Mouse (Mus musculus) midbrain, embryonic 14.5 days (tissue): ENCODE data around the gene Ilf2. TPM values are rescaled to one million over a fixed set of nuclear protein-coding genes. Genes with fewer than 3 reads are reported as not detected.

ENCODE experiments used
- ATAC-seq: fragments of 200-750 bp; cut with Nextera tagmentation; 2 replicates; pipeline ENCODE4 v1.8.0; 2017; ENCODE audit warnings: moderate number of reproducible peaks, moderate library complexity; ENCODE audit not compliant: low FRiP score, low TSS enrichment
- DNase-seq: peaks from one replicate; pipeline ENCODE4 v3.0.0-alpha.2; 2015
- H3K27ac ChIP-seq: fragments of 300-500 bp; sonication (generic); replicated peaks from 2 replicates; pipeline ENCODE4 v1.5.1; 2014; ENCODE audit warnings: mild to moderate bottlenecking, low read depth, low read length, moderate library complexity
- H3K27me3 ChIP-seq: fragments of 300-500 bp; sonication (generic); 2 replicates; pipeline ENCODE4 v1.6.1; 2014; ENCODE audit warnings: low read length, control low read depth, mixed read lengths; ENCODE audit not compliant: control insufficient read depth, insufficient read depth
- H3K36me3 ChIP-seq: fragments of 300-500 bp; sonication (generic); 2 replicates; pipeline ENCODE4 v1.6.1; 2014; ENCODE audit warnings: low read length, control low read depth; ENCODE audit not compliant: control insufficient read depth, insufficient read depth
- H3K4me1 ChIP-seq: fragments of 300-500 bp; sonication (generic); 2 replicates; pipeline ENCODE4 v1.6.1; 2014; ENCODE audit warnings: mild to moderate bottlenecking, antibody characterized with exemption, low read length, control low read depth; ENCODE audit not compliant: control insufficient read depth, insufficient read depth
- H3K4me2 ChIP-seq: fragments of 300-500 bp; sonication (generic); 2 replicates; pipeline ENCODE4 v1.6.1; 2014; ENCODE audit warnings: mild to moderate bottlenecking, low read length, moderate library complexity
- H3K4me3 ChIP-seq: fragments of 300-500 bp; sonication (generic); replicated peaks from 2 replicates; pipeline ENCODE4 v1.5.1; 2014; ENCODE audit warnings: low read depth, low read length
- H3K9ac ChIP-seq: fragments of 300-500 bp; sonication (generic); replicated peaks from 2 replicates; pipeline ENCODE4 v1.6.1; 2014; ENCODE audit warnings: mild to moderate bottlenecking, low read length, moderate library complexity
- H3K9me3 ChIP-seq: fragments of 300-500 bp; sonication (generic); 2 replicates; pipeline ENCODE4 v1.6.1; 2016; ENCODE audit warnings: low read length, control low read depth, mixed read lengths; ENCODE audit not compliant: control insufficient read depth
- WGBS: fragments of 180-500 bp; shearing (Covaris S2); extraction: QIAGEN DNeasy Blood & Tissue Kit; methylation state at CpG from one replicate; pipeline ENCODE4 v1.1.7; 2014; 5-methylcytosine and 5-hydroxymethylcytosine counted together
- polyA plus RNA-seq: library from polyadenylated mRNA; unstranded; fragments of >200 nt; fragmentation: Nextera tagmentation; extraction: Ambion mirVana; gene quantifications from 2 replicates; pipeline ENCODE4 v1.2.1, GENCODE M21; 2014

Gene Ilf2
- polyA plus RNA-seq, 1 experiment from 2014 or later = 282 TPM

DNA sequence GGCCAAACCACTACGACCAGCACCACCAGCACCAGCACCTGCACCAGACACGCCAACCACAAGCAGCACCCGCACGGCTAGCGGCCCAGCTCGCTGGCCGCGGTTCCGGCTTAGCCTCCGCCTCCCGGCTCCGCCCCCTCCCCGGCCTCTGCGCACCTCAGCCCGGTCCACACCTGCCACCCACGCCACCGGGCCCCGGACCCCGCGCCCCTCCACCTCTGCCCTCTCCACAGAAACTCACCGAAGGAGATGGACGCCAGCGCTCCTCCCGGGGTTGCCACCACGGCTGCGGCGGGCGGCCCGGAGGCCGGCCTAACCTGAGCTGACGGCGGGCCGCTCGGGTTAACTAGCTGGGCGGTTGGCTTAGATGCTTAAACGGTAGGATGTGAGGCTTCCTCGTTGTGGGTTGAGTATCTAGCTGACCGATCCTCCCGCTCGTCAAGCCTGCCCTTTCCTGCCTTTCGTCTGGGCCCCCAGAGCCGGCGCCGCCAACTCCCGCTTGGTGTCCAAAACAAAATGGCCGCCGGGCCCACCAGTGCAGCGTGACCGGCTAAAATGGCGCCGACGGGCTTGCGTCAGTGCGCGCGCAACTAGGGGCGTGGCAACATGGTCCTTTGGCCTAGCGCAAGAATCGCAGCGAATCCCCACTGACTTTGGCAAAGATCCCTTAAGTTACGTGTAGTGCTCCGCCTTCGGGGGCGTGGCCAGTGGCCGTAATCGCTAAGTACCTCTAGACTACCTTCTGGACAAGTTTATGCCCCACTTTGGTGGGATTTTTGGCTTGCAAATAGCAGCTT is 33.2 kb downstream of the Ilf2 start, which contains the start of gene Chtop:
TSS of gene Chtop (minus strand) at position 549 of the 797 bp plus-strand sequence.
- H3K9me3 ChIP-seq = no peaks in the 10 kb centered on the region

DNA sequence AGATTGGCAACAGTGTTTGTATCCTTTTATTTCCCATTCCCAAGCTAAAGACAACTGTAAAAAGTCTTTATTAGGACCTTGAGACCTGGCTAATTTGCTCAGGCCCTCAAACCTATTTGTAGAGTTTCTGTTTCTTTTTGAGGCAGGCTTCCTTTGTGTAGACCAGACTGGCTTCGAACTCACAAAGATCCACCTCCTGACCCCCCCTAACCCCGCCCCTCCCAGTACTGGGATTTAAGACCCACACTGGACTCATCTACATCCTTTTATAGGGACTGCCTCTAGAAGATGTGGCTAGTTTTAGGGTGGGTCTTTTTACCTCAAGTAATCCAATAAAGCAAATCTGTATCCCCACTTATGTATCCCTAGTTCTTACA is 33.8 kb downstream of the Ilf2 start:
- peak; percentile 31; the same call in 1 of the 2 replicates for ATAC-seq
- Histone ChIP-seq H3K27me3 (peaks cover 21% of the 10 kb centered on the region), H3K9ac (no peak overlapping the region), H3K9me3 (no peaks in the 10 kb centered on the region), H3K4me2 (peak overlapping the region; percentile 54), H3K4me1 (peaks cover 9% of the 10 kb centered on the region), H3K27ac (peak overlapping the region; percentile 96), H3K4me3 (peak overlapping the region; percentile 95), H3K36me3 (peaks cover 27% of the 10 kb centered on the region)
- DNase-seq = no peak
- WGBS = 12% methylated on average over 2 of the region's 2 CpGs

More for the DNA sequence above, 33.2 kb downstream of the Ilf2 start, which contains the start of gene Chtop:
- Histone ChIP-seq H3K27ac (peak within 1 kb of the TSS; percentile 96), H3K9ac (peak within 1 kb of the TSS; percentile 97), H3K4me3 (peak within 1 kb of the TSS; percentile 95), H3K4me2 (peak within 1 kb of the TSS; percentile 84), H3K4me1 (peaks cover 11% of the 10 kb centered on the region), H3K27me3 (peaks cover 17% of the 10 kb centered on the region), H3K36me3 (peaks cover 33% of the 10 kb centered on the region)
- WGBS = under 1% methylated on average over 66 of the region's 66 CpGs
- DNase-seq = peak; percentile 100
- peak; percentile 94 for ATAC-seq

DNA sequence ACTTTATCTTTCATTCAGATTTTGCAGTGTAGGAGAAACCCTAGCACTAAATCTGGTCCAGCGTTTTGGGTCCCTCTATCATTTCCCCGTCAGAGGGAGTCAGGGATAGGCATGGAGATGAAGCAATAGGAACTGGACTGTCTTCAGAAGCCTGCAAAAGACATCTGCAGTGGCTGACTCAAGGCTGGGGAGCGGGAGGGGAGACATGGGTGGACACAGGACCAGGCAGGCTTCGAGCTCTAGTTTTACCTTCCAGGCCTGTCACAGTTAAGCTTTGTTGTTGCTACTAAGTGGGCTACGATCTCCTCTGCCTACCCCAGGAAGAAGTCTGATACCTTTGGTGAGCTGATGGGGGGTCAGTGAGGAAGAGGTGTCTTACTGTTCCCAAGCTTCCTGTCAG is 36.4 kb downstream of the Ilf2 start:
- Histone ChIP-seq H3K27me3 (peaks cover 29% of the 10 kb centered on the region), H3K9me3 (no peaks in the 10 kb centered on the region), H3K4me3 (no peak overlapping the region), H3K27ac (no peak overlapping the region), H3K4me2 (no peak overlapping the region), H3K4me1 (peaks cover 9% of the 10 kb centered on the region), H3K36me3 (peaks cover 2% of the 10 kb centered on the region; the same call in 1 of the 2 replicates), H3K9ac (no peak overlapping the region)
- 90% methylated on average over 5 of the region's 5 CpGs for WGBS
- DNase-seq = no peak
- ATAC-seq = no peak

DNA sequence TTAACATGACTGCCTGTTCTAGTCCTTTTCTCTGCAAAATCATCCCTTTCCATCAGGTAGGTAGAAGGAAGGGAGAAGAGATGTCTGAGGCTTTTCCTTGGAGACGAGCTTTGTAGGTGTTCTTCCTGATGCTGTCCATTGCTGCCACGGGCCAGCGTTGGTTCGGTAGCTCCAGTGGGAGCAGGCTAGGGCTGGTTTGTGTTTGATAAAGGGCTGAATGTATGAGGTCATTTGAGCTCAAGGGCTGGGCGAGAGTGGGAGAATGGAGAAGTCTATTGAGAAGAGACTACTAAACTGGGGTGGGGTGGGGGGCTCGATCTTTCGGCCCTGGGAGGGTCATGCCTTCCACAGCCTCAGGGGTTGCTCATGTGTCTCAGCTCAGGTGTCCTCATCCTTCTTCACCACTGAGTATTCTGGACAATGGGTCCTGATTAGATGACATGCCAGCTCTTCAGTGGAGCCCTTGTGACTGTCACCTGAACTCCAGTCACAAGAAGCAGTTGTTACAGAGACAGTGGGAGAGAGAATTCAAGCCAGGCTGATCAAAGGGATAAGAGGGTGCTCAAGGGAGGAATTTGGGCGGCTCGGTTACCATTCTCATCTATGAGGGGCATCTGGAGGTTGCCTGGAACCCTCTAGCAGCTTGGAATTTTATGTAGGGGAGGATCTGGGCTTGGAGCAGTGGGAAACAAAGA is 37.2 kb downstream of the Ilf2 start:
- H3K9me3 ChIP-seq = no peaks in the 10 kb centered on the region
- H3K27me3 ChIP-seq = peaks cover 29% of the 10 kb centered on the region
- H3K36me3 ChIP-seq = no peaks in the 10 kb centered on the region
- 78% methylated on average over 9 of the region's 9 CpGs for WGBS
- DNase-seq (no peak), ATAC-seq (no peak)
- H3K4me3 ChIP-seq = no peak overlapping the region
- H3K4me1 ChIP-seq = peaks cover under 1% of the 10 kb centered on the region
- H3K9ac ChIP-seq = no peak overlapping the region
- no peak overlapping the region for H3K4me2 ChIP-seq
- no peak overlapping the region for H3K27ac ChIP-seq

DNA sequence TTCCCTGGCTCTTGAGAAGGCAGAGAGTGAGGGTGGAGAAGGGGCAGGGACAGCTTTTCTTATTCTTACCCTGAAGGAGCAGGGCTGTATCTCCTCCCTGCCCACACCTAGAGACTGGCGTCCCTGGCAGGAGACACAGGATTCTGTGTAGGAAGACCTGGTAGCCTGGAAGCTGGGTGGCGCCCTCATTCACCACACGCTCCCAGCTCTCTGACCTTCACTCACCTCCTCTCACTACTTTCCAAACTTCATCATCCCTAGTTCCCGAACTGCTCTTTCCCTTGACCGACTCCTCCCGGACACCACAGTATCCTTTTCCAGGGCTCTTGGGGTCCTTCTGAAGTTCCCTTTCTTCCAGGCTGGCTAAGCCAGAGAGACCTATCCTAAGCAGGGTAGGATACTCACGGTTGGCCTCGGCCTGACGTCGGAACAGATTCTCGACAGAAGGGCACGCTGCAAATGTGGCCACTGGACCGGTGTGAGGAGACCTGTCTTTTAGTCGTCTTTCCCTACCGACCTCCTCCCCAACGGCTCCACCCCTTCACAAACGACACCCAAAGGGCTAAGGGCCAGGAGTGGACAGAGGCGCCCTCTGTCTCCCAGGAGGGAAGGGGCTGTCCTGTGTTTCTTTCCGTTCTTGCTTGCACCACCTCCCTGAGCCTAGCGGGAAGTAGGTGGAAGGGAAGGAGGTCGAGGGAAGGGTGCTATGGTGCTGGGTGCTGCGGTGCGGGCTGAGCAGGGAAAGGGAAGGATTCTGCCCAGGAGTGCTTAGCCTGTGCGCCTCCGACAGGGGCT is 38.1 kb downstream of the Ilf2 start, which contains the start of the genes S100a1 and S100a13:
TSS of gene S100a1 (minus strand) at position 597 of the 795 bp plus-strand sequence.
TSS of gene S100a13 (plus strand) at position 640 of the 795 bp plus-strand sequence.
- no peaks in the 10 kb centered on the region for H3K4me1 ChIP-seq
- no peak for ATAC-seq
- H3K36me3 ChIP-seq = no peaks in the 10 kb centered on the region
- H3K27ac ChIP-seq = no peak within 1 kb of the TSS
- peaks cover 29% of the 10 kb centered on the region for H3K27me3 ChIP-seq
- no peak for DNase-seq
- peak within 1 kb of the TSS; percentile 31 for H3K4me3 ChIP-seq
- H3K9ac ChIP-seq = peak within 1 kb of the TSS; percentile 23; the same call in 1 of the 2 replicates
- peak within 1 kb of the TSS; percentile 57 for H3K4me2 ChIP-seq
- no peaks in the 10 kb centered on the region for H3K9me3 ChIP-seq
- WGBS = 5% methylated on average over 25 of the region's 25 CpGs

DNA sequence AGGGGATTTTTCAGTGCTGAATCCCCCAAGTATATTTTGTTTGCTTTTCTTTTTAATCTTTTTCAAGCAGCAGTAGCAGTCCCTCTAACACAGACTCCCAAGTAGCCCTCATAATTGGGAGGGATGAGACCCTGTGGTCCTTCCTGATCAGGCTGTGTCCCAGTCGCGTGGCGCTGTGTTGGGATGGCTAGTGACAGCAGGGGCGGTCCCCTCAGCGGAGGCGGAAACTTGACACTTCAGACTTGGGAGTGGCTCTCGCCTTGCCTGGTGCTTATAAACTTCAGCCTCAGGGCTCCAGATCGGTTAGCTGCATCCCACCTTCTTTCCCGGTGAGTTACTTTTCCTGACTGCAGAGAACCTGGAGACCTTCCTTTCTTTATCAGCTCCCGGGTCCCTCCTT is 38.8 kb downstream of the Ilf2 start:
- H3K9me3 ChIP-seq = no peaks in the 10 kb centered on the region
- ATAC-seq (no peak), DNase-seq (peak; percentile 54)
- no peaks in the 10 kb centered on the region for H3K36me3 ChIP-seq
- under 1% methylated on average over 10 of the region's 10 CpGs for WGBS
- H3K4me1 ChIP-seq = no peaks in the 10 kb centered on the region
- H3K27me3 ChIP-seq = peaks cover 29% of the 10 kb centered on the region
- peak overlapping the region; percentile 31 for H3K4me3 ChIP-seq
- peak overlapping the region; percentile 57 for H3K4me2 ChIP-seq
- no peak overlapping the region for H3K27ac ChIP-seq
- H3K9ac ChIP-seq = peak overlapping the region; percentile 23; the same call in 1 of the 2 replicates

DNA sequence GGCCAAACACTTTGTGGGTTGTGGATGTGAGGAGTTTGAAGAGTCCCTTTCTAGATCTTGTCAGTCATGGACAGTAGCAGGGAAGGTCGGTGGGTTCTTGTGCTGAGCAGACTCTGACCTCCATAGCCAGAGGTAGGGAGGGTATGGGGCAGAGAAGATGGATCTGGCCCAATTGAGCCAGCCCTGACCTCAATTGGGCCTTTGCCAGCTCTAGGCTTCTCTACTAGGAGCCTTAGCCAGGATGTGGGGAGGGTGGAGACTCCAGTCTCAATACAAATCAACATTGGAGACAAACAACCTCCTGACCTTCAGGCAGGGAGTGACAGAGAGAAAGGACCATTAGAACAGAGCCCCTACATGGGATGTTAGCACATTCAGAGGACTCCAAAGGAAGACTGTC is 39.3 kb downstream of the Ilf2 start:
- H3K4me3 ChIP-seq = peak overlapping the region; percentile 31
- no peak for DNase-seq
- 48% methylated on average over 1 of the region's 1 CpGs for WGBS
- H3K9me3 ChIP-seq = no peaks in the 10 kb centered on the region
- no peak overlapping the region for H3K9ac ChIP-seq
- peak overlapping the region; percentile 57 for H3K4me2 ChIP-seq
- H3K27me3 ChIP-seq = peaks cover 29% of the 10 kb centered on the region
- H3K27ac ChIP-seq = no peak overlapping the region
- ATAC-seq = no peak
- no peaks in the 10 kb centered on the region for H3K36me3 ChIP-seq
- H3K4me1 ChIP-seq = no peaks in the 10 kb centered on the region

DNA sequence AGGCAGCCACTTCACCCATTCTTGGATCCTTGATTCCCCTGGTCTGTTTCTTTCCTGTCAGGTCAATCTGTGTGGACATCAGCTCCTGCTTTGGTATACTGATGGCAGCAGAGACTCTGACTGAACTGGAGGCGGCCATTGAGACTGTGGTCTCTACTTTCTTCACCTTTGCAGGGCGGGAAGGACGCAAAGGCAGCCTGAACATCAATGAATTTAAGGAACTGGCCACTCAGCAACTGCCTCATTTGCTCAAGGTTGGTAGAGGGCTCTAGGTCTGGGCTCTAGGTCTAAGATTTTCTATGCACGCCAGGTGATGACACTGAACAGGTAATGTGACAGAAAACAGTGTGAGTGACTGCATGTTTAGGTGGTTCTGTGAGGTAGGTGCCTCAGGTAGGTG is 39.9 kb downstream of the Ilf2 start:
- Histone ChIP-seq H3K4me2 (no peak overlapping the region), H3K4me1 (no peaks in the 10 kb centered on the region)
- no peak for ATAC-seq

More for the DNA sequence above, 39.9 kb downstream of the Ilf2 start:
- WGBS = 92% methylated on average over 4 of the region's 4 CpGs
- no peak overlapping the region for H3K9ac ChIP-seq
- no peaks in the 10 kb centered on the region for H3K9me3 ChIP-seq
- H3K27me3 ChIP-seq = peaks cover 29% of the 10 kb centered on the region
- no peak for DNase-seq
- no peak overlapping the region for H3K4me3 ChIP-seq
- H3K36me3 ChIP-seq = no peaks in the 10 kb centered on the region
- H3K27ac ChIP-seq = no peak overlapping the region
